Mouse (Mus musculus): ENCODE data around the gene Map2k2. TPM values are rescaled to one million over a fixed set of nuclear protein-coding genes. Genes with fewer than 3 reads are reported as not detected.
"Not testable (repeated sequence)": the region's sequence is repeated elsewhere in the genome, so short reads cannot be mapped to it uniquely, and the experiment has no call there.

Map2k2 gene
- polyA plus RNA-seq, 1 experiment from 2014 or later, result 208 TPM

DNA sequence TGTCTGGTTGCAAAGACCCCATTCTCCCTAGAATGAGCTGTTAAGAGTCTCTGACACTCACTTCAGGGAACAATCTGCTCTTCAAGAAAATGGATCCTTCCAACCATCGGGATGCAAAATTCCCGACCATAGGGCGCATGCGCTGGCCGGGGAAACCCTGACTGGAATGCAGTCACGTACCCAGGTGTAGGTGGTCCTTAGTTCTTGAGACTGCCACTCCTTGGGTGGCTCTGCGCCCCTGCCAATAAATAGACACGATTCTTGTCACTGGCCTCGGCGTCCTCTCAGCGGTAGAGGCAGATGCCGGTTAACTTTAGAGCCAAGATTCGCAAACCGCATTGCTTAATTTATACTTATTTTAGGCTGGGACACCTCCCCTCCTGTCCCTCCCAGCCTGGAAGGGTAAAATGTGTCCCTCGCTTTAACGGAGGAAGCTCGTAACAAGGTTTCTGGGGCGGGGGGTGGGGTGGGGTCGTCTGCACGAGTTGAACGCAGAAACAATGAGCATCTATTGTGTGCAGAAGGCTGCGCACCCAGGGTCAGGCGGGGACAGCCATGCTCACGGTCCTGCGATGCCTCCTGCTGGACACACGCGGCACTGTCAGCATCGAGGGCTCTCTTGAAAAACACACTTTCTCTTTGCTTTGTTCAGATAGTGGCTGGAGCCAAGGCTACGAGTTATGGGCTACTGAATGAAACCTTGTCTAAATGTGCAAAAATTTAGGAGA lies 69.1 kb downstream of the Map2k2 start:
- Histone ChIP-seq H3K27ac (peak overlapping the region; percentile 95), H3K4me2 (peak overlapping the region; percentile 72), H3K36me3 (replicated peaks) (peaks cover 25% of the 10 kb centered on the region), H3K9me3 (no peaks in the 10 kb centered on the region), H3K9ac (peak overlapping the region; percentile 57), H3K4me3 (replicated peaks) (peak overlapping the region; percentile 38), H3K4me1 (peaks cover 53% of the 10 kb centered on the region), H3K27me3 (no peaks in the 10 kb centered on the region)
- ATAC-seq (ENCODE audit: low FRiP score), result peak; percentile 51
- 1% methylated on average over 29 of the region's 29 CpGs for WGBS

DNA sequence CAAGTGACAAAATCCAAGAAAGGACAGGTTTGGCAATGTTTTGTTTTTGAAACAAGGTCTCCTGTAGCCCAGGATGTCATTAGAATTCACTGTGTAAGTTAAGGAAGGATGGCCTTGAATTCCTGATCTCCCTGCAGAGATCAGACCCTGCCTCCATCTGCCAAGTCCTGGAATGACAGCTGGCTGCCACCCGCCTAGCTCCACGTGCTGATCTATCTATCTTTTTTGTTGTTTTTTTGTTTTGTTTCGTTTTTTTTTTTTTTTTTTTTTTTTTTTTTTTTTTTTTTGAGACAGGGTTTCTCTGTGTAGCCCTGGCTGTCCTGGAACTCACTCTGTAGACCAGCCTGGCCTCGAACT lies 69.6 kb downstream of the Map2k2 start:
- H3K4me3 ChIP-seq (replicated peaks), result peak overlapping the region; percentile 38; the same call in 1 of the 2 replicates

DNA sequence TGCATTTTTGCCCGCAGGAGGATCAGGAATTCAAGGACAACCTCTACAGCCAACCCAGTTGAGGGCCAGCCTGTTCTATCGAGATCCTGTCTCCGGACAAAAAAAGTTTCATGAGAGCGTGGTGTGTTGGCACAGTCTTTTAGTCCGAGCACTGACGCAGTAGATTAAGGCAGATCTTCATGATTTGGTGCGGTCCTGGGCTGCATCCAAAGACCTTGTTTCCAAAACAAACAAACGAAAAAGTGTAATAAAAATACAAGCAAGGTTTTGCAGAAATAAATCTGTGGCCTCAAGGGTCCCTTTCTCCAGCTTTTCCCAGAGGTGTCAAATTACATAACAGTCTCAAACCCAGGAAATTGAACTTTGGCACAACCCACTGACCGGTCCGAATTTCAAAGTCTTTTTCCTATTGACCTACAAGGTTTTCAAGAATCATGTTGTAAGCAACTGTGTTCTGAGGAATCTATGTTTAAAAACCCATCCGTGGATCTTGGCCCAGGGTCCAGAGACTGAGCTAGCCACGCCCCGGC lies 70.3 kb downstream of the Map2k2 start:
- Histone ChIP-seq H3K9ac (peak overlapping the region; percentile 29; the same call in 1 of the 2 replicates), H3K4me2 (peak overlapping the region; percentile 97), H3K27ac (peak overlapping the region; percentile 95), H3K27me3 (no peaks in the 10 kb centered on the region), H3K9me3 (no peaks in the 10 kb centered on the region), H3K4me3 (replicated peaks) (peak overlapping the region; percentile 100), H3K4me1 (peaks cover 53% of the 10 kb centered on the region), H3K36me3 (replicated peaks) (peaks cover 37% of the 10 kb centered on the region)
- 11% methylated on average over 13 of the region's 13 CpGs for WGBS
- peak; percentile 12 for ATAC-seq (ENCODE audit: low FRiP score)

More for the DNA sequence above, 69.6 kb downstream of the Map2k2 start:
- peaks cover 53% of the 10 kb centered on the region for H3K4me1 ChIP-seq
- H3K9ac ChIP-seq; ATAC-seq (ENCODE audit: low FRiP score); H3K9me3 ChIP-seq; H3K27me3 ChIP-seq: not testable (repeated sequence)
- 11% methylated on average over 4 of the region's 4 CpGs for WGBS
- H3K27ac ChIP-seq, result peak overlapping the region; percentile 95
- H3K36me3 ChIP-seq (replicated peaks), result peaks cover 31% of the 10 kb centered on the region
- H3K4me2 ChIP-seq, result peak overlapping the region; percentile 72

DNA sequence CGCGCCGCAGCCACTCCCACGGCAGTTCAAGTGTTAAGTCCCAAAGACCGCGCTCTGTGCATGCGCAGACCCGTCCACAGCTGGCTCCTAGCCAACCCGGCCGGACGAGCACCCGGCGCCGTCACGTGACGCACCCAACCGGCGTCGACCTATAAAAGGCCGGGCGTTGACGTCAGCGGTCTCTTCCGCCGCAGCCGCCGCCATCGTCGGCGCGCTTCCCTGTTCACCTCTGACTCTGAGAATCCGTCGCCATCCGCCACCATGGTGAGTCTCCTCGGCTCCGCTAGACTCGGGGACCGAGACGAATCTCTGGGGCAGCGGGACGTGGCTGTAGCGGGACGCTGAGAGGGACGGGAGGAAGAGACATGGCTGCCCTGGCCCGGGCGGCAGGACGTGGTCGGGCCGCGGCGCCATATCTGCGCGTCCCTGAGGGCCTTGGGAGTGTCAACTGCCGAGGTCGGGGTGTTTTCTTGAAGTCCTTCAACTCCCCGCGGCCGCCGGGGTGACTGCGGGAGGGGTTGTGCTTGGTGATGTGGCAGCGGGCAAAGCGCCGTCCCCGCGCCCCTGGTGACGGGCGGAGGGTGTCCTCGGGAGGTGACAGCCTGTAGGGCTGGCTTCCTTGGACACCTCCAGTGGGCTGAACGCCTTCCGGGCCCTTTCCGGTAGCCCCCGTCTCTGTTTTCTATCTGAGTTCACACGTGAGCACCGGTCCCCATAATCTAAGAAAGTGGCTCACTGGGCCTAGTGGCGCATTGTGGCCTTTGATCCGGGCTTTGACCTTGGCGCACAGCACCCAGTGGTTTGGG lies 71.0 kb downstream of the Map2k2 start, which contains the start of gene Eef2:
Gene Eef2 (plus strand): TSS at position 166 of the 806 bp plus-strand sequence.
- Histone ChIP-seq H3K36me3 (replicated peaks) (peaks cover 44% of the 10 kb centered on the region), H3K4me3 (replicated peaks) (peak within 1 kb of the TSS; percentile 100), H3K4me1 (peaks cover 54% of the 10 kb centered on the region), H3K27ac (peak within 1 kb of the TSS; percentile 95), H3K9me3 (no peaks in the 10 kb centered on the region), H3K9ac (peak within 1 kb of the TSS; percentile 99), H3K27me3 (no peaks in the 10 kb centered on the region), H3K4me2 (peak within 1 kb of the TSS; percentile 97)
- under 1% methylated on average over 77 of the region's 77 CpGs for WGBS
- peak; percentile 84 for ATAC-seq (ENCODE audit: low FRiP score)

DNA sequence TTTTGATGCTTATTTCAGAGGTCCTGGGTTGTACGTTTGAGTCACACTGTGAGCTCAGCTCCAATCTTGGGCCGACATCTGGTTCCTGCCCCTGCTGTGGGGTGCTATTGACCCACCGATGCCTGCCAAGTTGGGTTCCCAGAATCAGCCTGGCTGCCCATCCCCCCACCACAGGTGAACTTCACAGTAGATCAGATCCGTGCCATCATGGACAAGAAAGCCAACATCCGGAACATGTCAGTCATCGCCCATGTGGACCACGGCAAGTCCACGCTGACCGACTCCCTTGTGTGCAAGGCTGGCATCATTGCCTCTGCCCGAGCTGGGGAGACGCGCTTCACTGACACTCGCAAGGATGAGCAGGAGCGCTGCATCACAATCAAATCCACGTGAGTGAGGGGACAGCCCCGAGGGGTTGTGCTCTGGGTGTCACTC lies 71.8 kb downstream of the Map2k2 start:
- Histone ChIP-seq H3K36me3 (replicated peaks) (peaks cover 53% of the 10 kb centered on the region), H3K4me1 (peaks cover 62% of the 10 kb centered on the region), H3K9ac (peak overlapping the region; percentile 99), H3K27me3 (no peaks in the 10 kb centered on the region), H3K4me2 (peak overlapping the region; percentile 97), H3K27ac (peak overlapping the region; percentile 95), H3K4me3 (replicated peaks) (peak overlapping the region; percentile 100), H3K9me3 (no peaks in the 10 kb centered on the region)
- 18% methylated on average over 16 of the region's 16 CpGs for WGBS
- ATAC-seq (ENCODE audit: low FRiP score), result no peak

DNA sequence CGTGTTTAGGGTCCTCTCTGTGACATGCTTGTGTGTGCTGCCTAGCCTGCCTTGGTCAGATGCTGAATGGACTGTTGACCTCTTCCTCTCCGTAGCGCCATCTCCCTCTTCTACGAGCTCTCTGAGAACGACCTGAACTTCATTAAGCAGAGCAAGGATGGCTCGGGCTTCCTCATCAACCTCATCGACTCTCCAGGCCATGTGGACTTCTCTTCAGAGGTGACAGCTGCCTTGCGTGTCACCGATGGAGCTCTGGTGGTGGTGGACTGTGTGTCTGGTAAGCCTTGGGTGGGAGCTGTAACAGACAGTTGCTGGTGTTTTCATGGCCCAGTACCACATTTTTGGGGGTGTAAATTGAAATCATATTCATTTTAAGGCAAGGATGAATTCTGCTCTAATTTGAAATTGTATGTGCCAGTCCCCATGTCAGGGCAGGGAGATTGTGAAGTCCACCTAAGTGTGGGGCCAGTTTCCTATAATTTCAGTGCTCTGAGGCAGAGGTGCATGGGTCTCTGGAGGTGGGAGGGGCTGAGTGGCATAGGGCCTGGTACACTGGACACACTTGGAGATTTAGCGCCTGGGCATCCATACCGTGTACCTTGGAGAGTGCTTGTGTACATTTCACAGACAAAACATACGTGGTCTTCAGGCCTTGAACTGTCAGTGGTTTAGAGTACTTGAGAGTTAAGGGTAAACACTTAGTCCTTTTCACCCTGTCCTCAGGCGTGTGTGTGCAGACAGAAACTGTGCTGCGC lies 72.4 kb downstream of the Map2k2 start:
- no peak for ATAC-seq (ENCODE audit: low FRiP score)
- Histone ChIP-seq H3K9me3 (no peaks in the 10 kb centered on the region), H3K27ac (peak overlapping the region; percentile 95; the same call in 1 of the 2 replicates), H3K27me3 (no peaks in the 10 kb centered on the region), H3K4me1 (peaks cover 60% of the 10 kb centered on the region), H3K9ac (peak overlapping the region; percentile 99), H3K4me2 (peak overlapping the region; percentile 97), H3K4me3 (replicated peaks) (peak overlapping the region; percentile 100), H3K36me3 (replicated peaks) (peaks cover 53% of the 10 kb centered on the region)
- WGBS, result 72% methylated on average over 14 of the region's 14 CpGs

DNA sequence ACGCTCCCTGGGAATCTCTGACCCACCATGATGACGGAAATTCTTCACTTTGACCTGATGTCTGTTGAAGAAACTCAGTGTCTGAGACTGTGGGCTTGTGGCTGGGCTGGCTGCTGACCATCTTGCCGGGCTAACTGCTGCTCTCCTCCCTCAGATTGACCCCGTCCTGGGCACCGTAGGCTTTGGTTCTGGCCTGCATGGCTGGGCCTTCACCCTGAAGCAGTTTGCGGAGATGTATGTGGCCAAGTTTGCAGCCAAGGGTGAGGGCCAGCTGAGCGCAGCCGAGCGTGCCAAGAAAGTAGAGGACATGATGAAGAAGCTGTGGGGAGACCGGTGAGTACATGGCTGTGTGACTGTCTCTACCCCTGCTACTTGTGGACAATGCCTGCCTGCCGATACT lies 73.2 kb downstream of the Map2k2 start:
- Histone ChIP-seq H3K4me2 (peak overlapping the region; percentile 97; the same call in 1 of the 2 replicates), H3K9me3 (no peaks in the 10 kb centered on the region), H3K4me1 (peaks cover 59% of the 10 kb centered on the region), H3K27ac (no peak overlapping the region), H3K36me3 (replicated peaks) (peaks cover 53% of the 10 kb centered on the region), H3K9ac (peak overlapping the region; percentile 99; the same call in 1 of the 2 replicates), H3K4me3 (replicated peaks) (no peak overlapping the region), H3K27me3 (no peaks in the 10 kb centered on the region)
- 91% methylated on average over 11 of the region's 11 CpGs for whole genome bisulfite sequencing
- ATAC-seq (ENCODE audit: low FRiP score), result no peak

DNA sequence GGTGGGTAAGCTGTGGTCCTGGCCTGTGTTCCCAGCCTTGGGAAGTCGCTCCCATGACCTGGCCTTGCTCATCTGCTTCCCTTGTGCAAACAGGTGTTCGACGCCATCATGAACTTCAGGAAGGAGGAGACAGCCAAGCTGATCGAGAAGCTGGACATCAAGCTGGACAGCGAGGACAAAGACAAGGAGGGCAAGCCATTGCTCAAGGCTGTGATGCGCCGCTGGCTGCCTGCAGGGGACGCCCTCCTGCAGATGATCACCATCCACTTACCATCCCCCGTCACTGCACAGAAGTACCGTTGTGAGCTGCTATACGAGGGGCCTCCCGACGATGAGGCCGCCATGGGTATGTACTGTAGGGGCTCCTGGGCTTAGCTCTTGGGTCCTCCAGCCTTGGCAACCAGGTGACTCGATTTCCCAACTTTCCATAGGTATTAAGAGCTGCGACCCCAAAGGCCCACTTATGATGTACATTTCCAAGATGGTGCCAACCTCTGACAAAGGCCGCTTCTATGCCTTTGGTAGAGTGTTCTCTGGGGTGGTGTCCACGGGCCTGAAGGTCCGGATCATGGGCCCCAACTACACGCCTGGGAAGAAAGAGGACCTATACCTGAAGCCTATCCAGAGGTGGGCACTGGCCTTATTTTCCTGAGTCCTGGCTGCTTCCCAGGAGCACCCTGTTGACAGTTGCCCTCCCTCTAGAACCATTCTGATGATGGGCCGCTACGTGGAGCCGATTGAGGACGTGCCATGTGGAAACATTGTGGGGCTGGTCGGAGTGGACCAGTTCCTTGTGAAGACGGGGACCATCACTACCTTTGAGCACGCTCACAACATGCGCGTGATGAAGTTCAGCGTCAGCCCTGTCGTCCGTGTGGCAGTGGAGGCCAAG lies 74.0 kb downstream of the Map2k2 start:
- no peak overlapping the region for H3K27ac ChIP-seq
- no peak overlapping the region for H3K9ac ChIP-seq
- H3K27me3 ChIP-seq, result no peaks in the 10 kb centered on the region
- ATAC-seq (ENCODE audit: low FRiP score), result no peak
- H3K4me2 ChIP-seq, result no peak overlapping the region
- H3K9me3 ChIP-seq, result no peaks in the 10 kb centered on the region
- H3K36me3 ChIP-seq (replicated peaks), result peaks cover 59% of the 10 kb centered on the region
- peaks cover 56% of the 10 kb centered on the region for H3K4me1 ChIP-seq
- no peak overlapping the region for H3K4me3 ChIP-seq (replicated peaks)
- WGBS, result 91% methylated on average over 32 of the region's 32 CpGs

DNA sequence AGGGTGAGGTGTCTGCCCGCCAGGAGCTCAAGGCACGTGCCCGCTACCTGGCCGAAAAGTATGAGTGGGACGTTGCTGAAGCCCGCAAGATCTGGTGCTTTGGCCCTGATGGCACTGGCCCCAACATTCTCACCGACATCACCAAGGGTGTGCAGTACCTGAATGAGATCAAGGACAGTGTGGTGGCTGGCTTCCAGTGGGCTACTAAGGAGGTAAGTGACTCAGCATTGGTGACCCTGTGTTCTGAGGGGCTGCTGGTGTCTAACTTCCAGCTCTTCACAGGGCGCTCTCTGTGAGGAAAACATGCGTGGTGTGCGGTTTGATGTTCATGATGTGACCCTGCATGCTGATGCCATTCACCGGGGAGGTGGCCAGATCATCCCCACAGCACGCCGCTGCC lies 75.2 kb downstream of the Map2k2 start:
- H3K27ac ChIP-seq, result 0 out of 2 replicates have a peak overlapping the region, but pooled peaks have one; percentile 21
- no peak overlapping the region for H3K4me3 ChIP-seq (replicated peaks)
- no peaks in the 10 kb centered on the region for H3K9me3 ChIP-seq
- H3K4me2 ChIP-seq, result no peak overlapping the region
- H3K9ac ChIP-seq, result no peak overlapping the region
- 93% methylated on average over 13 of the region's 13 CpGs for WGBS
- H3K4me1 ChIP-seq, result peaks cover 44% of the 10 kb centered on the region
- ATAC-seq (ENCODE audit: low FRiP score), result no peak
- H3K27me3 ChIP-seq, result no peaks in the 10 kb centered on the region
- peaks cover 69% of the 10 kb centered on the region for H3K36me3 ChIP-seq (replicated peaks)

DNA sequence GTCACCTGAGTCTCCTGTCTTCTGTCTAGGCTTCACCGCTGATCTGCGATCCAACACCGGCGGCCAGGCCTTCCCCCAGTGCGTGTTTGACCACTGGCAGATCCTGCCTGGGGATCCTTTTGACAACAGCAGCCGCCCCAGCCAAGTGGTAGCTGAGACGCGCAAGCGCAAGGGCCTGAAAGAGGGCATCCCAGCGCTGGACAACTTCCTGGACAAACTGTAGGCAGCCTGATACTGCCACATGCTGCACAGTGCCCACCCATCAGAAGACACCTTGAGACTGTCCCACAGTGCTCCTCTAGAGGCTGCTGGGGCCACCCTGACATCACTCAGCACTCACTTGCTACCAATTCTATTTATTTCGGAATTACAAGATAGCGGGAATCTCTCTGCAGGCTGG lies 76.1 kb downstream of the Map2k2 start:
- not testable (repeated sequence) for H3K9me3 ChIP-seq; ATAC-seq (ENCODE audit: low FRiP score); H3K9ac ChIP-seq; H3K27me3 ChIP-seq
- peaks cover 43% of the 10 kb centered on the region for H3K4me1 ChIP-seq
- peak overlapping the region; percentile 2; the same call in 1 of the 2 replicates for H3K4me3 ChIP-seq (replicated peaks)
- WGBS, result 82% methylated on average over 12 of the region's 12 CpGs
- peak overlapping the region; percentile 69; the same call in 1 of the 2 replicates for H3K27ac ChIP-seq
- peaks cover 74% of the 10 kb centered on the region for H3K36me3 ChIP-seq (replicated peaks)
- 0 out of 2 replicates have a peak overlapping the region, but pooled peaks have one; percentile 4 for H3K4me2 ChIP-seq

All from forebrain, embryonic 12.5 days (tissue).